Mouse (Mus musculus): Measurements from ENCODE around the gene Spata25. TPM values are rescaled to one million over a fixed set of nuclear protein-coding genes. Genes with fewer than 3 reads are reported as not detected.
"Not testable (repeated sequence)": the region's sequence is repeated elsewhere in the genome, so short reads cannot be mapped to it uniquely, and the experiment has no call there.

Gene Spata25
- polyA plus RNA-seq, 1 experiment from 2014 or later, result not detected

- H3K27me3 ChIP-seq (ENCODE audit: insufficient read depth, poor library complexity, severe bottlenecking), result peaks cover 26% of the 10 kb centered on the region
- 58% methylated on average over 9 of the region's 9 CpGs for WGBS
- DNase-seq (ENCODE audit: low spot score), result peak; percentile 59
- peaks cover 37% of the 10 kb centered on the region for H3K4me1 ChIP-seq (replicated peaks)
- peaks cover under 1% of the 10 kb centered on the region; the same call in 1 of the 2 replicates for H3K9me3 ChIP-seq
- H3K4me3 ChIP-seq, result no peak overlapping the region
- H3K27ac ChIP-seq, result no peak overlapping the region
- no peaks in the 10 kb centered on the region for H3K36me3 ChIP-seq
Measured at GRCm38 (mm10) chr2:164862179-164862861, 34.0 kb upstream of the Spata25 start.

DNA sequence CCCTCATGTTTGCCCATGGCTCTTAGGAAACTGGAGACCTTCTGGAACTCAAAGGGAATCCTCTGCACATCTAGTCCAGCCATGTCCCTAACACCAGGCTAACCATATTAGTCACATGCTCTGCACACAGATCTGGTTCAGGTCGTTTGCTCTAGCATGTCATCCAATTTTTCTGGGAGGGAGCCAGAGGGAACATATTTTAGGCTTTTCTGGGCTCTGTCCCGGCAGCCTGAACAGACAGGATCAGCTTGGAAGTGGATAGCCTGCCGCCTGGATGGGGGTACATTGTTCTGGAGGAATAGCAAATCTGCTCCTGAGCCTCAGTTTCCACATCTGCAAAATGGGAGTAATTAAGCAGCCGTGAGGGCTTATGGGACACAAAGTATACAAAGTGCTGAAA is 32.8 kb upstream of the Spata25 start:
- no peak overlapping the region for H3K27ac ChIP-seq

GRCm38 (mm10) chr2:164859640-164860432 is 31.5 kb upstream of the Spata25 start:
- no peaks in the 10 kb centered on the region for H3K36me3 ChIP-seq
- no peaks in the 10 kb centered on the region for H3K9me3 ChIP-seq
- peaks cover 58% of the 10 kb centered on the region for H3K4me1 ChIP-seq (replicated peaks)
- peaks cover 49% of the 10 kb centered on the region for H3K27me3 ChIP-seq (ENCODE audit: insufficient read depth, poor library complexity, severe bottlenecking)
- no peak for DNase-seq (ENCODE audit: low spot score)
- no peak overlapping the region for H3K27ac ChIP-seq
- H3K4me3 ChIP-seq, result no peak overlapping the region
- 58% methylated on average over 9 of the region's 9 CpGs for WGBS

More for the DNA sequence above, 32.8 kb upstream of the Spata25 start:
- H3K27me3 ChIP-seq (ENCODE audit: insufficient read depth, poor library complexity, severe bottlenecking), result peaks cover 38% of the 10 kb centered on the region
- no peaks in the 10 kb centered on the region for H3K36me3 ChIP-seq
- WGBS, result 76% methylated on average over 4 of the region's 4 CpGs
- no peak for DNase-seq (ENCODE audit: low spot score)
- H3K4me1 ChIP-seq (replicated peaks), result peaks cover 47% of the 10 kb centered on the region
- no peaks in the 10 kb centered on the region for H3K9me3 ChIP-seq
- no peak overlapping the region for H3K4me3 ChIP-seq

- Histone ChIP-seq H3K4me1 (replicated peaks) (peaks cover 62% of the 10 kb centered on the region), H3K9me3 (no peaks in the 10 kb centered on the region), H3K4me3 (no peak overlapping the region), H3K27me3 (ENCODE audit: insufficient read depth, poor library complexity, severe bottlenecking) (peaks cover 54% of the 10 kb centered on the region), H3K36me3 (no peaks in the 10 kb centered on the region), H3K27ac (no peak overlapping the region)
- 49% methylated on average over 2 of the region's 2 CpGs for WGBS
- DNase-seq (ENCODE audit: low spot score), result no peak
Measured at GRCm38 (mm10) chr2:164859155-164859554, 30.8 kb upstream of the Spata25 start.

- 2% methylated on average over 19 of the region's 19 CpGs for WGBS
- no peak for DNase-seq (ENCODE audit: low spot score)
Measured at GRCm38 (mm10) chr2:164857842-164858553, 29.7 kb upstream of the Spata25 start.

GRCm38 (mm10) chr2:164857101-164857821 is 28.9 kb upstream of the Spata25 start, which contains the start of gene Pltp:
Gene Pltp (minus strand): TSS chr2:164857711.
- Histone ChIP-seq H3K4me3 (peak within 1 kb of the TSS; percentile 66), H3K4me1 (replicated peaks) (peaks cover 60% of the 10 kb centered on the region), H3K27me3 (ENCODE audit: insufficient read depth, poor library complexity, severe bottlenecking) (peaks cover 59% of the 10 kb centered on the region), H3K36me3 (peaks cover 6% of the 10 kb centered on the region), H3K27ac (peak within 1 kb of the TSS; percentile 85), H3K9me3 (no peaks in the 10 kb centered on the region)
- WGBS, result under 1% methylated on average over 47 of the region's 47 CpGs
- DNase-seq (ENCODE audit: low spot score), result peak; percentile 83

More at GRCm38 (mm10) chr2:164857842-164858553, 29.7 kb upstream of the Spata25 start:
- Histone ChIP-seq H3K27ac (peak overlapping the region; percentile 85), H3K27me3 (ENCODE audit: insufficient read depth, poor library complexity, severe bottlenecking) (peaks cover 59% of the 10 kb centered on the region), H3K36me3 (no peaks in the 10 kb centered on the region), H3K4me3 (peak overlapping the region; percentile 66), H3K9me3 (no peaks in the 10 kb centered on the region), H3K4me1 (replicated peaks) (peaks cover 62% of the 10 kb centered on the region)

GRCm38 (mm10) chr2:164856309-164857100 is 28.2 kb upstream of the Spata25 start:
- Histone ChIP-seq H3K4me3 (peak overlapping the region; percentile 66), H3K4me1 (replicated peaks) (peaks cover 53% of the 10 kb centered on the region), H3K9me3 (no peaks in the 10 kb centered on the region), H3K27ac (peak overlapping the region; percentile 85), H3K36me3 (peaks cover 14% of the 10 kb centered on the region), H3K27me3 (ENCODE audit: insufficient read depth, poor library complexity, severe bottlenecking) (peaks cover 59% of the 10 kb centered on the region)
- WGBS, result under 1% methylated on average over 42 of the region's 42 CpGs
- DNase-seq (ENCODE audit: low spot score), result peak; percentile 44

GRCm38 (mm10) chr2:164855572-164855971 is 27.2 kb upstream of the Spata25 start:
- 79% methylated on average over 5 of the region's 5 CpGs for WGBS
- Histone ChIP-seq H3K4me1 (replicated peaks) (peaks cover 52% of the 10 kb centered on the region), H3K36me3 (peaks cover 23% of the 10 kb centered on the region), H3K27me3 (ENCODE audit: insufficient read depth, poor library complexity, severe bottlenecking) (peaks cover 59% of the 10 kb centered on the region), H3K4me3 (0 out of 2 replicates have a peak overlapping the region, but pooled peaks have one; percentile 66)
- not testable (repeated sequence) for H3K27ac ChIP-seq; DNase-seq (ENCODE audit: low spot score); H3K9me3 ChIP-seq

- no peaks in the 10 kb centered on the region for H3K9me3 ChIP-seq
- H3K27me3 ChIP-seq (ENCODE audit: insufficient read depth, poor library complexity, severe bottlenecking), result peaks cover 13% of the 10 kb centered on the region; the same call in 1 of the 2 replicates
- 91% methylated on average over 8 of the region's 8 CpGs for WGBS
- peaks cover 6% of the 10 kb centered on the region for H3K4me1 ChIP-seq (replicated peaks)
- no peak for DNase-seq (ENCODE audit: low spot score)
- H3K27ac ChIP-seq, result no peak overlapping the region
- peaks cover 47% of the 10 kb centered on the region for H3K36me3 ChIP-seq
- no peak overlapping the region for H3K4me3 ChIP-seq
Measured at GRCm38 (mm10) chr2:164850061-164850460, 21.7 kb upstream of the Spata25 start.

DNA sequence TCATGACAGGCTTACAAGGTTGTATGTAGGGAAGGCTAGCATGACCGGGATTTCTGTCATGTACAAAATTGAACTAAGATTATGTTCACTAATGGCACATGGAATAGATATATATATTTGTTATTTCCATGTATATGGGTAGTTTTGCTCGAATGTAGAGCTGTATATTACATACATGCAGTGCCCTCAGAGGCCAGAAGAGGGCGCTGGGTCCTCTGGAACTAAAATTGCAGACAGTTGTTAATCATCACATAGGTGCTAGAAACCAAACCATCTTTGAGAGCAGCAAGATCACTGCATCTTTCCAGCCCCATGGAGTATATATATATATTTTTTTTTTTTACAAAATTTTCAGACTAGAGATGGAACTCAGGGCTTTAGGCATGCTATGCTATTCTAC is 17.4 kb upstream of the Spata25 start:
- WGBS, result 54% methylated on average over 3 of the region's 3 CpGs
- Histone ChIP-seq H3K27ac (no peak overlapping the region), H3K36me3 (peaks cover 58% of the 10 kb centered on the region), H3K4me3 (no peak overlapping the region), H3K4me1 (replicated peaks) (no peaks in the 10 kb centered on the region), H3K27me3 (ENCODE audit: insufficient read depth, poor library complexity, severe bottlenecking) (no peaks in the 10 kb centered on the region), H3K9me3 (no peaks in the 10 kb centered on the region)
- DNase-seq (ENCODE audit: low spot score), result no peak

- Histone ChIP-seq H3K27me3 (ENCODE audit: insufficient read depth, poor library complexity, severe bottlenecking) (no peaks in the 10 kb centered on the region), H3K9me3 (no peaks in the 10 kb centered on the region), H3K36me3 (peaks cover 48% of the 10 kb centered on the region), H3K27ac (no peak overlapping the region), H3K4me3 (peak overlapping the region; percentile 81; the same call in 1 of the 2 replicates), H3K4me1 (replicated peaks) (peaks cover 31% of the 10 kb centered on the region)
- DNase-seq (ENCODE audit: low spot score), result no peak
- 93% methylated on average over 4 of the region's 4 CpGs for WGBS
Measured at GRCm38 (mm10) chr2:164835164-164835563, 6.8 kb upstream of the Spata25 start.

Data from hindbrain, embryonic 10.5 days (tissue).